Comparison of ENCODE assay signal across 17 mouse cellular contexts in genomic region chr9:91404229-91404628, GRCm38 (mm10). TPM values are rescaled to one million over a fixed set of nuclear protein-coding genes. Genes with fewer than 3 reads are reported as not detected.
A peak's percentile ranks its signal among the peaks of the same experiment; 100 is the strongest.
DNase-seq lines count a peak whose midpoint lies in the region; ATAC-seq and TF ChIP-seq lines count a peak whose summit lies in the region.
"Had no signal": no experiment of that assay in that cellular context is flagged by ENCODE, and none has a peak within 500 bp of the region (broad histone marks: within the 10 kb centered on the region; RNA-seq: fewer than 3 reads in every experiment).

No protein-coding gene starts in this region.

- H3K4me1 ChIP-seq in forebrain, embryonic 10.5 days, result peaks cover 53% of the 10 kb centered on the region
- H3K4me1 ChIP-seq in forebrain, postnatal 0 days (ENCODE audit: insufficient read depth), result no peaks in the 10 kb centered on the region
- no peaks in the 10 kb centered on the region for H3K4me1 ChIP-seq in hindbrain, embryonic 14.5 days (replicated peaks; ENCODE audit: control insufficient read depth, insufficient read depth, low read length)
- no peaks in the 10 kb centered on the region for H3K4me1 ChIP-seq in midbrain, embryonic 15.5 days
- H3K4me1 ChIP-seq: embryonic facial prominence, embryonic 15.5 days had no signal

- H3K9ac ChIP-seq in forebrain, postnatal 0 days, result no peak overlapping the region
- peak overlapping the region; percentile 46 for H3K9ac ChIP-seq in hindbrain, embryonic 14.5 days
- no peak overlapping the region for H3K9ac ChIP-seq in midbrain, embryonic 15.5 days
- H3K9ac ChIP-seq: embryonic facial prominence, embryonic 15.5 days; liver, postnatal 0 days had no signal

- ATAC-seq in forebrain, postnatal 0 days, result no peak
- ATAC-seq in hindbrain, embryonic 14.5 days (ENCODE audit: low FRiP score), result no peak
- ATAC-seq in midbrain, embryonic 15.5 days (replicated peaks), result no peak
- ATAC-seq: liver, postnatal 0 days had no signal

- peaks cover 4% of the 10 kb centered on the region for H3K9me3 ChIP-seq in forebrain, embryonic 10.5 days
- no peaks in the 10 kb centered on the region for H3K9me3 ChIP-seq in forebrain, postnatal 0 days (ENCODE audit: low read length)
- no peaks in the 10 kb centered on the region for H3K9me3 ChIP-seq in hindbrain, embryonic 14.5 days (ENCODE audit: control insufficient read depth, low read length)
- H3K9me3 ChIP-seq in midbrain, embryonic 15.5 days, result 0 out of 2 replicates have a peak, but pooled peaks cover 3% of the 10 kb centered on the region
- H3K9me3 ChIP-seq: embryonic facial prominence, embryonic 15.5 days had no signal

- H3K4me3 ChIP-seq in forebrain, embryonic 10.5 days, result peak overlapping the region; percentile 49
- H3K4me3 ChIP-seq in forebrain, postnatal 0 days (ENCODE audit: low read depth, low read length), result no peak overlapping the region
- H3K4me3 ChIP-seq in hindbrain, embryonic 14.5 days (replicated peaks; ENCODE audit: low read length), result 0 out of 2 replicates have a peak overlapping the region, but pooled peaks have one; percentile 4
- H3K4me3 ChIP-seq in midbrain, embryonic 15.5 days, result no peak overlapping the region
- H3K4me3 ChIP-seq: embryonic facial prominence, embryonic 15.5 days had no signal

- WGBS in forebrain, embryonic 10.5 days, result 1% methylated on average over 13 of the region's 13 CpGs
- WGBS in forebrain, postnatal 0 days, result 8% methylated on average over 13 of the region's 13 CpGs
- under 1% methylated on average over 13 of the region's 13 CpGs for WGBS in hindbrain, embryonic 14.5 days
- WGBS in midbrain, embryonic 15.5 days, result 5% methylated on average over 13 of the region's 13 CpGs

- TF ChIP-seq CTCF in forebrain, postnatal 0 days (IDR thresholded peaks at IDR 0.05; ENCODE audit: low read depth), result no peak

- H3K4me2 ChIP-seq in forebrain, postnatal 0 days (ENCODE audit: low read depth), result no peak overlapping the region
- peak overlapping the region; percentile 47 for H3K4me2 ChIP-seq in hindbrain, embryonic 14.5 days (replicated peaks)
- H3K4me2 ChIP-seq in midbrain, embryonic 15.5 days, result no peak overlapping the region
- H3K4me2 ChIP-seq: embryonic facial prominence, embryonic 15.5 days had no signal

- DNase-seq in forebrain, embryonic 10.5 days (ENCODE audit: extremely low spot score, low spot score), result peak; percentile 30
- no peak for DNase-seq in forebrain, postnatal 0 days
- DNase-seq in hindbrain, embryonic 14.5 days (ENCODE audit: low spot score), result no peak
- peak; percentile 36 for DNase-seq in retina, embryonic 14.5 days (ENCODE audit: low spot score)
- no peak for DNase-seq in ovary, postnatal 36 days (ENCODE audit: low spot score)
- DNase-seq in left cerebral cortex, adult 18-20 months (ENCODE audit: low spot score in 2 of 2), result no peak
- no peak for DNase-seq in spleen, postnatal 36 days (ENCODE audit: low spot score in 2 of 2)
- DNase-seq: cerebellum, adult 11 months; kidney, adult 8-10 months; liver, postnatal 0 days; right cerebral cortex, postnatal 25 days had no signal

- peak overlapping the region; percentile 85 for H3K27ac ChIP-seq in forebrain, embryonic 10.5 days
- no peak overlapping the region for H3K27ac ChIP-seq in forebrain, postnatal 0 days (ENCODE audit: low read depth, low read length)
- H3K27ac ChIP-seq in hindbrain, embryonic 14.5 days, result peak overlapping the region; percentile 82
- H3K27ac ChIP-seq in midbrain, embryonic 15.5 days, result 0 out of 2 replicates have a peak overlapping the region, but pooled peaks have one; percentile 26
- H3K27ac ChIP-seq: embryonic facial prominence, embryonic 15.5 days had no signal

- peaks cover 100% of the 10 kb centered on the region for H3K27me3 ChIP-seq in forebrain, embryonic 10.5 days (ENCODE audit: poor library complexity, severe bottlenecking)
- H3K27me3 ChIP-seq in forebrain, postnatal 0 days (ENCODE audit: insufficient read depth, low read length), result peaks cover 87% of the 10 kb centered on the region
- peaks cover 92% of the 10 kb centered on the region for H3K27me3 ChIP-seq in hindbrain, embryonic 14.5 days (ENCODE audit: control insufficient read depth, insufficient read depth, low read length)
- H3K27me3 ChIP-seq in midbrain, embryonic 15.5 days (replicated peaks), result peaks cover 66% of the 10 kb centered on the region

- H3K36me3 ChIP-seq in forebrain, embryonic 10.5 days (replicated peaks), result no peaks in the 10 kb centered on the region
- H3K36me3 ChIP-seq in forebrain, postnatal 0 days (ENCODE audit: insufficient read depth), result no peaks in the 10 kb centered on the region
- no peaks in the 10 kb centered on the region for H3K36me3 ChIP-seq in hindbrain, embryonic 14.5 days (replicated peaks; ENCODE audit: control insufficient read depth, insufficient read depth)
- no peaks in the 10 kb centered on the region for H3K36me3 ChIP-seq in midbrain, embryonic 15.5 days (replicated peaks)
- H3K36me3 ChIP-seq: embryonic facial prominence, embryonic 15.5 days had no signal

RNA-seq across cellular contexts. Expression of gene Zic1, which starts 38.6 kb away (rescaled TPM):
- 6.2 and 8.9 TPM in 2 replicates for polyA plus RNA-seq in forebrain, embryonic 10.5 days (2016; fragmentation: Nextera tagmentation; extraction: Ambion mirVana)
- 65.4 and 127 TPM in 2 replicates for total RNA-seq in forebrain, postnatal 0 days (2014; rRNA removed)
- 4.4 and 8.9 TPM in 2 replicates for polyA plus RNA-seq in forebrain, postnatal 0 days (2015; fragmentation: Nextera tagmentation; extraction: Ambion mirVana)
- 21.4 and 25.1 TPM in 2 replicates for polyA plus RNA-seq in hindbrain, embryonic 14.5 days (2014; fragmentation: Nextera tagmentation; extraction: Ambion mirVana)
- polyA plus RNA-seq in midbrain, embryonic 15.5 days (2015; fragmentation: Nextera tagmentation; extraction: Ambion mirVana), result 10.0 and 11.6 TPM in 2 replicates
- total RNA-seq in left cerebral cortex, adult 18-20 months (2021), result 10 to 100 TPM; 10.7 to 14.3 TPM
- polyA plus RNA-seq: gonadal fat pad, adult 2 months; heart, embryonic 14.5 days; large intestine, adult 2 months; liver, postnatal 0 days; thymus, postnatal 0 days had no signal

RNA-seq across cellular contexts. Expression of gene Zic4, which starts 42.0 kb away (rescaled TPM):
- 24.8 and 41.8 TPM in 2 replicates for polyA plus RNA-seq in forebrain, embryonic 10.5 days (2016; fragmentation: Nextera tagmentation; extraction: Ambion mirVana)
- 44.3 and 99.2 TPM in 2 replicates for total RNA-seq in forebrain, postnatal 0 days (2014; rRNA removed)
- 24.7 and 48.1 TPM in 2 replicates for polyA plus RNA-seq in forebrain, postnatal 0 days (2015; fragmentation: Nextera tagmentation; extraction: Ambion mirVana)
- polyA plus RNA-seq in hindbrain, embryonic 14.5 days (2014; fragmentation: Nextera tagmentation; extraction: Ambion mirVana), result 47.8 and 54.9 TPM in 2 replicates
- polyA plus RNA-seq in midbrain, embryonic 15.5 days (2015; fragmentation: Nextera tagmentation; extraction: Ambion mirVana), result 53.1 and 59.1 TPM in 2 replicates
- 1 to 10 TPM; 3.5 to 4.4 TPM for total RNA-seq in left cerebral cortex, adult 18-20 months (2021)
- polyA plus RNA-seq: gonadal fat pad, adult 2 months; heart, embryonic 14.5 days; large intestine, adult 2 months; liver, postnatal 0 days; thymus, postnatal 0 days had no signal

Comparison
In these comparisons a context has a peak if more than half of its experiments do, and no peak if none do; other contexts are left out.
1. DNase-seq: peak in forebrain, embryonic 10.5 days (single experiment) and retina, embryonic 14.5 days (single experiment); none in forebrain, postnatal 0 days (single experiment), hindbrain, embryonic 14.5 days (single experiment), ovary, postnatal 36 days (single experiment), left cerebral cortex, adult 18-20 months (0 of 2) and spleen, postnatal 36 days (0 of 2).
2. H3K4me3 ChIP-seq: peak in forebrain, embryonic 10.5 days (single experiment) and hindbrain, embryonic 14.5 days (single experiment); none in forebrain, postnatal 0 days (single experiment) and midbrain, embryonic 15.5 days (single experiment).